Mouse (Mus musculus): Measurements from ENCODE around the gene Gpr107. TPM values are rescaled to one million over a fixed set of nuclear protein-coding genes. Genes with fewer than 3 reads are reported as not detected.
A peak's percentile ranks its signal among the peaks of the same experiment; 100 is the strongest.
"Not testable (repeated sequence)": the region's sequence is repeated elsewhere in the genome, so short reads cannot be mapped to it uniquely, and the experiment has no call there.

Gene Gpr107
- polyA plus RNA-seq, 1 experiment from 2014 or later = 36.4 TPM

GRCm38 (mm10) chr2:31161620-31162019 is 9.5 kb downstream of the Gpr107 start:
- Histone ChIP-seq H3K4me1 (replicated peaks) (peaks cover 15% of the 10 kb centered on the region), H3K27ac (no peak overlapping the region), H3K9me3 (no peaks in the 10 kb centered on the region), H3K9ac (replicated peaks) (no peak overlapping the region), H3K36me3 (peaks cover 11% of the 10 kb centered on the region; the same call in 1 of the 2 replicates), H3K27me3 (no peaks in the 10 kb centered on the region), H3K4me2 (no peak overlapping the region), H3K4me3 (replicated peaks) (no peak overlapping the region)
- ATAC-seq (ENCODE audit: insufficient number of reproducible peaks, insufficient read depth, low FRiP score, low TSS enrichment, low read depth) = no peak
- 89% methylated on average over 4 of the region's 4 CpGs for WGBS

DNA sequence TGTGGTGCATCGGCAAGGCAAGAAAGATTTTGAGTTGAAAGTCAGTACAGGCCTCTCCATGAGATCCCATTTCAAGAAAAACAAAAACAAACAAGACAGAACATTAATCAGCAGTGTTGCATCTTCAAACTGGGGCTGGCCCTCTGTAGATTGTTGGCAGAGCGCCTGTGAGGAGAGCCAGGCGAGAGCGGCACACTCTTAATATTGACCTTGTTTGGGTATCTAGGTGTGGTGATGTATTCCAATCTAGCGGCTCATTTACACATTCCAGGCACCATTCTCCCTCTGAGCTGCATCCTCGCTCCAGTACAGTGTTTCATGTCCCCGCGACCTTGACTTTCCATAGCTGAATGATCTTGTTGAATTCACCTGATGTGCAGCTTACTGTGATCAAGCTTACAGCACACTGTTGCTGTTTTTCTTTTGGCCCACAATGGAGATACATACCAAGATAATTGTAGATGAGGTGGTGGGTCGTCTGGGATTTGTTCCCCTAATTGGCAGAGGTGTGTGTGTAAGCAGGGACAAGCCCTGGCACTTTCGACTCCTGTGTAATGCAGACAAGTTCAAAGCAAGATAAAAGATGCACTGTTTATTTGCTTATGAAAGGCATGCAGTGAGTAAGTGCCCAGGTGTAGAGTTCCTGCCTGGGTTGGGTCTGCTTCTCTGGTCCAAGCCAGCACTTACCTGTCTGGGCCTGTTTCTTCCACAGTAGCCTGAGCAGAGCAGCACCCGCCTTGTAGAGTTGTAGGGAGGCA is 11.4 kb downstream of the Gpr107 start:
- no peak for ATAC-seq (ENCODE audit: insufficient number of reproducible peaks, insufficient read depth, low FRiP score, low TSS enrichment, low read depth)
- Histone ChIP-seq H3K4me2 (no peak overlapping the region), H3K27ac (peak overlapping the region; percentile 30; the same call in 1 of the 2 replicates), H3K36me3 (peaks cover 31% of the 10 kb centered on the region), H3K27me3 (no peaks in the 10 kb centered on the region), H3K9me3 (no peaks in the 10 kb centered on the region), H3K4me1 (replicated peaks) (peaks cover 15% of the 10 kb centered on the region), H3K4me3 (replicated peaks) (no peak overlapping the region), H3K9ac (replicated peaks) (no peak overlapping the region)
- 74% methylated on average over 11 of the region's 11 CpGs for WGBS

- H3K27me3 ChIP-seq = no peaks in the 10 kb centered on the region
- ATAC-seq (ENCODE audit: insufficient number of reproducible peaks, insufficient read depth, low FRiP score, low TSS enrichment, low read depth) = no peak
- H3K4me1 ChIP-seq (replicated peaks) = peaks cover 15% of the 10 kb centered on the region
- H3K9me3 ChIP-seq = no peaks in the 10 kb centered on the region
- no peak overlapping the region for H3K4me3 ChIP-seq (replicated peaks)
- peaks cover 36% of the 10 kb centered on the region for H3K36me3 ChIP-seq
- H3K27ac ChIP-seq = peak overlapping the region; percentile 30; the same call in 1 of the 2 replicates
- H3K9ac ChIP-seq (replicated peaks) = no peak overlapping the region
- H3K4me2 ChIP-seq = peak overlapping the region; percentile 15; the same call in 1 of the 2 replicates
- WGBS = 44% methylated on average over 5 of the region's 5 CpGs
Observed at GRCm38 (mm10) chr2:31164841-31165455, 12.8 kb downstream of the Gpr107 start.

DNA sequence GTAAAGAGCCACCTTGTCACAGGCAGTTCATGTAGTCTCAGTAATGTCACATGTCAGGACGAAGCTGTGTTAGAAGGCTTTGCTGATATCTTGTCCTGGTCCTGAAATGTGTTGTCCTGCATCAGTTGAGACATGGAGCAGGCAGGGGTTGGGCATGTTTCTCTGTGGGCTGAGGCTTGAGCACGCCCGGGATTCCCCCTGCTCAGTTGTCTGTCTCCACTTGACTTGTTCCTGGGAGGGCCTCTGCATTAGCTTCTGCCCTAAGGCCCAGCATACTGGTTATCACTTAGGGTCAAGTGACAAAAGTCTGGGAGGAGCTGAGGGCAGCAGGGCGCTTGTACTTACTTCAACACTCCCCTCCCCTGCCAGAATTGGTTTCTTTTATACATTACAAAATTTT is 13.4 kb downstream of the Gpr107 start:
- Histone ChIP-seq H3K9ac (replicated peaks) (no peak overlapping the region), H3K36me3 (peaks cover 42% of the 10 kb centered on the region), H3K4me3 (replicated peaks) (no peak overlapping the region), H3K4me2 (no peak overlapping the region), H3K27ac (peak overlapping the region; percentile 30; the same call in 1 of the 2 replicates), H3K4me1 (replicated peaks) (peaks cover 15% of the 10 kb centered on the region), H3K27me3 (no peaks in the 10 kb centered on the region), H3K9me3 (no peaks in the 10 kb centered on the region)
- ATAC-seq (ENCODE audit: insufficient number of reproducible peaks, insufficient read depth, low FRiP score, low TSS enrichment, low read depth) = no peak
- 77% methylated on average over 4 of the region's 4 CpGs for WGBS

GRCm38 (mm10) chr2:31167571-31167970 is 15.5 kb downstream of the Gpr107 start:
- not testable (repeated sequence) for H3K4me3 ChIP-seq (replicated peaks); H3K27me3 ChIP-seq; H3K27ac ChIP-seq; H3K9me3 ChIP-seq; H3K4me2 ChIP-seq; ATAC-seq (ENCODE audit: insufficient number of reproducible peaks, insufficient read depth, low FRiP score, low TSS enrichment, low read depth); H3K9ac ChIP-seq (replicated peaks)
- Histone ChIP-seq H3K4me1 (replicated peaks) (peaks cover 15% of the 10 kb centered on the region), H3K36me3 (peaks cover 62% of the 10 kb centered on the region)
- WGBS = 92% methylated on average over 2 of the region's 2 CpGs

DNA sequence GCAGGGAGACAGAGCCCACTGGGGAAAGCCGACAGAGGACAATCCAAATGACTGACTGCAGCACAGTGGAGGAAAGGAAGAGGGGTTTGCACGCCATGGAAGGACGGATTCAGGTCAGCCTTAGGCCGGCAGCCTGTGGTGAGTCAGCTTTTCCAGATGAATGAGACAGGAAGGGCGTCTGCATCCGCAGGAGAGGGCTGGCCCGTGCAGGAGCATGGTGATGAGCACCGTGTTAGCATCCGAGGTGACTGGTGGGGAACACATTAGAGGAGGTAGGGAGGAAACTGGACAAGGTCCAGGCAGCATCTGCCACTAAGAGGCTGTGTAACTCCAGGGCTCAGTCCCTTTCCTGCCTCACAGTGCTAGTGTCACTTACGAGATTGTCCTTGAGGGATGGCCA is 16.9 kb downstream of the Gpr107 start:
- no peaks in the 10 kb centered on the region for H3K9me3 ChIP-seq
- no peak overlapping the region for H3K4me2 ChIP-seq
- H3K9ac ChIP-seq (replicated peaks) = no peak overlapping the region
- H3K4me1 ChIP-seq (replicated peaks) = peaks cover 15% of the 10 kb centered on the region
- no peak overlapping the region for H3K4me3 ChIP-seq (replicated peaks)
- H3K36me3 ChIP-seq = peaks cover 75% of the 10 kb centered on the region
- 84% methylated on average over 10 of the region's 10 CpGs for WGBS
- no peak for ATAC-seq (ENCODE audit: insufficient number of reproducible peaks, insufficient read depth, low FRiP score, low TSS enrichment, low read depth)
- H3K27ac ChIP-seq = no peak overlapping the region
- no peaks in the 10 kb centered on the region for H3K27me3 ChIP-seq

- Histone ChIP-seq H3K4me3 (replicated peaks) (no peak overlapping the region), H3K36me3 (peaks cover 87% of the 10 kb centered on the region), H3K27me3 (no peaks in the 10 kb centered on the region), H3K4me1 (replicated peaks) (peaks cover 4% of the 10 kb centered on the region), H3K27ac (no peak overlapping the region), H3K4me2 (no peak overlapping the region), H3K9ac (replicated peaks) (no peak overlapping the region), H3K9me3 (no peaks in the 10 kb centered on the region)
- WGBS = 93% methylated on average over 6 of the region's 6 CpGs
- ATAC-seq (ENCODE audit: insufficient number of reproducible peaks, insufficient read depth, low FRiP score, low TSS enrichment, low read depth) = no peak
Observed at GRCm38 (mm10) chr2:31170164-31170563, 18.0 kb downstream of the Gpr107 start.

- H3K9me3 ChIP-seq = no peaks in the 10 kb centered on the region; the same call in 1 of the 2 replicates
- no peak overlapping the region for H3K9ac ChIP-seq (replicated peaks)
- H3K4me3 ChIP-seq (replicated peaks) = no peak overlapping the region
- no peak overlapping the region for H3K4me2 ChIP-seq
- 86% methylated on average over 5 of the region's 5 CpGs for WGBS
- no peaks in the 10 kb centered on the region for H3K4me1 ChIP-seq (replicated peaks)
- H3K27ac ChIP-seq = no peak overlapping the region
- peaks cover 99% of the 10 kb centered on the region for H3K36me3 ChIP-seq
- H3K27me3 ChIP-seq = no peaks in the 10 kb centered on the region
- ATAC-seq (ENCODE audit: insufficient number of reproducible peaks, insufficient read depth, low FRiP score, low TSS enrichment, low read depth) = no peak
Observed at GRCm38 (mm10) chr2:31172001-31172400, 19.9 kb downstream of the Gpr107 start.

- Histone ChIP-seq H3K4me3 (replicated peaks) (no peak overlapping the region), H3K4me1 (replicated peaks) (no peaks in the 10 kb centered on the region), H3K27ac (no peak overlapping the region), H3K27me3 (no peaks in the 10 kb centered on the region), H3K9ac (replicated peaks) (no peak overlapping the region), H3K36me3 (peaks cover 99% of the 10 kb centered on the region), H3K9me3 (no peaks in the 10 kb centered on the region; the same call in 1 of the 2 replicates), H3K4me2 (no peak overlapping the region)
- WGBS = 85% methylated on average over 5 of the region's 5 CpGs
- no peak for ATAC-seq (ENCODE audit: insufficient number of reproducible peaks, insufficient read depth, low FRiP score, low TSS enrichment, low read depth)
Observed at GRCm38 (mm10) chr2:31172536-31172935, 20.4 kb downstream of the Gpr107 start.

- Histone ChIP-seq H3K36me3 (peaks cover 99% of the 10 kb centered on the region), H3K9me3 (no peaks in the 10 kb centered on the region; the same call in 1 of the 2 replicates), H3K27me3 (no peaks in the 10 kb centered on the region), H3K9ac (replicated peaks) (no peak overlapping the region), H3K4me3 (replicated peaks) (no peak overlapping the region), H3K27ac (no peak overlapping the region), H3K4me1 (replicated peaks) (no peaks in the 10 kb centered on the region), H3K4me2 (no peak overlapping the region)
- no peak for ATAC-seq (ENCODE audit: insufficient number of reproducible peaks, insufficient read depth, low FRiP score, low TSS enrichment, low read depth)
- 81% methylated on average over 4 of the region's 4 CpGs for WGBS
Observed at GRCm38 (mm10) chr2:31173290-31173689, 21.2 kb downstream of the Gpr107 start.

DNA sequence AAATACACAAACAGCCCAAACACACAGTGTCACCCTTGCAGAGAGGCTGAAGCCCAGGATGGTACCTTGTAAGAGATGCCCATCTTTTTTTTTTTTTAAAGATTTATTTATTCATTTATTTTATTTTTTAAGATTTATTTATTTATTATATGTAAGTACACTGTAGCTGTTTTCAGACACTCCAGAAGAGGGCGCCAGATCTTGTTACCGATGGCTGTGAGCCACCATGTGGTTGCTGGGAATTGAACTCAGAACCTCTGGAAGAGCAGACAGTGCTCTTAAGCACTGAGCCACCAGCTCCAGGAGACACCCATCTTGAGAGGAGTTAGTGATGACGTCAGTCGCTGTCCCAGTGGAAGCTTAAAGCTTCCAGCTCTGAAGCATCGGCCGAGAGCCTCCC is 26.5 kb downstream of the Gpr107 start:
- not testable (repeated sequence) for H3K9me3 ChIP-seq; H3K27ac ChIP-seq; H3K4me3 ChIP-seq (replicated peaks); H3K9ac ChIP-seq (replicated peaks); ATAC-seq (ENCODE audit: insufficient number of reproducible peaks, insufficient read depth, low FRiP score, low TSS enrichment, low read depth); H3K4me2 ChIP-seq; H3K27me3 ChIP-seq; H3K4me1 ChIP-seq (replicated peaks)
- WGBS = 79% methylated on average over 6 of the region's 6 CpGs
- peaks cover 98% of the 10 kb centered on the region for H3K36me3 ChIP-seq
